8 mouse cellular contexts compared by ENCODE assay signal in genomic region chr4:150008853-150009586, GRCm38 (mm10). TPM values are rescaled to one million over a fixed set of nuclear protein-coding genes. Genes with fewer than 3 reads are reported as not detected.
DNase-seq lines count a peak whose midpoint lies in the region; ATAC-seq and TF ChIP-seq lines count a peak whose summit lies in the region.

TSS of gene H6pd (minus strand) at chr4:150009023.

- TF ChIP-seq CTCF in G1E (IDR thresholded peaks at IDR 0.05; ENCODE audit: low read depth, low read length): no peak
- peak; percentile 22; the same call in 1 of the 2 replicates for TF ChIP-seq CTCF in layer of hippocampus, adult 2 months (conservative IDR thresholded peaks at IDR 0.05)
- no peak for TF ChIP-seq CTCF in lung, adult 2 months (IDR thresholded peaks at IDR 0.05; ENCODE audit: insufficient read depth, low read length)

- H3K4me1 ChIP-seq in G1E (ENCODE audit: insufficient read depth, low read depth, low read length): peaks cover 42% of the 10 kb centered on the region
- H3K4me1 ChIP-seq in lung, adult 2 months (ENCODE audit: control insufficient read depth, insufficient read depth, low read length): peaks cover 3% of the 10 kb centered on the region; the same call in 1 of the 2 replicates
- H3K4me1 ChIP-seq in neural tube, embryonic 15.5 days: peaks cover 19% of the 10 kb centered on the region

- H3K27ac ChIP-seq in layer of hippocampus, adult 2 months: peak within 1 kb of the TSS; percentile 94
- peak within 1 kb of the TSS; percentile 91 for H3K27ac ChIP-seq in neural tube, embryonic 15.5 days (replicated peaks)

- peak; percentile 58 for ATAC-seq in G1E (ENCODE audit: extremely low read depth, insufficient number of reproducible peaks, low FRiP score, poor library complexity, severe bottlenecking)
- ATAC-seq in neural tube, embryonic 15.5 days (ENCODE audit: low FRiP score): peak; percentile 90

- no peaks in the 10 kb centered on the region for H3K27me3 ChIP-seq in G1E (ENCODE audit: insufficient read depth, low read length)
- H3K27me3 ChIP-seq in neural tube, embryonic 15.5 days (replicated peaks): no peaks in the 10 kb centered on the region

- H3K9me3 ChIP-seq in G1E (replicated peaks): no peaks in the 10 kb centered on the region
- no peaks in the 10 kb centered on the region for H3K9me3 ChIP-seq in neural tube, embryonic 15.5 days (replicated peaks)

- H3K4me2 ChIP-seq in neural tube, embryonic 15.5 days: peak within 1 kb of the TSS; percentile 63

- DNase-seq in G1E (ENCODE audit: low spot score): peak; percentile 61
- peak; percentile 85 for DNase-seq in cerebellum, adult 8-10 months
- peak; percentile 91 for DNase-seq in forelimb bud, embryonic 11.5 days (ENCODE audit: low read depth, low spot score)
- peak; percentile 95 for DNase-seq in heart, postnatal 4 days
- peak; percentile 81 for DNase-seq in layer of hippocampus, adult 2 months (ENCODE audit: low spot score in 2 of 2)
- DNase-seq in lung, adult 2 months: peak; percentile 92
- peak; percentile 95 for DNase-seq in testis, postnatal 10 days (ENCODE audit: low spot score)

- H3K4me3 ChIP-seq in G1E (ENCODE audit: low read depth, low read length): peak within 1 kb of the TSS; percentile 75
- H3K4me3 ChIP-seq in layer of hippocampus, adult 2 months: peak within 1 kb of the TSS; percentile 85
- H3K4me3 ChIP-seq in lung, adult 2 months (replicated peaks; ENCODE audit: extremely low read depth, low read depth, low read length): peak within 1 kb of the TSS; percentile 67
- peak within 1 kb of the TSS; percentile 71 for H3K4me3 ChIP-seq in neural tube, embryonic 15.5 days (replicated peaks)

- peak; percentile 82; the same call in 1 of the 2 replicates for TF ChIP-seq POLR2A in lung, adult 2 months (IDR thresholded peaks at IDR 0.05; ENCODE audit: borderline replicate concordance, extremely low read depth, low read depth, low read length)

- H3K9ac ChIP-seq in neural tube, embryonic 15.5 days (replicated peaks): peak within 1 kb of the TSS; percentile 71

- 4% methylated on average over 52 of the region's 52 CpGs for WGBS in lung, adult 2 months
- WGBS in neural tube, embryonic 15.5 days: 4% methylated on average over 49 of the region's 52 CpGs

- peaks cover 17% of the 10 kb centered on the region for H3K36me3 ChIP-seq in G1E (replicated peaks)
- no peaks in the 10 kb centered on the region for H3K36me3 ChIP-seq in neural tube, embryonic 15.5 days

RNA-seq across cellular contexts. Expression of gene H6pd, which starts in this region (rescaled TPM):
- total RNA-seq in G1E (2014; fragmentation: Nextera tagmentation): 5.3 and 7.1 TPM in 2 replicates
- total RNA-seq in G1E (2017): 6.4 and 7.0 TPM in 2 replicates
- polyA plus RNA-seq in G1E (2012): 6.4 and 8.3 TPM in 2 replicates
- total RNA-seq in heart, postnatal 4 days (2021): 10 to 100 TPM; 34.1 to 35.2 TPM
- total RNA-seq in layer of hippocampus, adult 2 months (2021): 10 to 100 TPM in 1 of 2 experiments, 1 to 10 TPM in 1; 9.5 to 11.1 TPM
- polyA plus RNA-seq in lung, adult 2 months (2012; rRNA removed): 148 and 171 TPM in 2 replicates
- 3.3 and 6.4 TPM in 2 replicates for polyA plus RNA-seq in neural tube, embryonic 15.5 days (2015; fragmentation: Nextera tagmentation; extraction: Ambion mirVana)

Comparison
In these comparisons a context has a peak if more than half of its experiments do, and no peak if none do; other contexts are left out.
1. Peak in every context shown above with its lines: DNase-seq, ATAC-seq, H3K4me3 ChIP-seq and H3K27ac ChIP-seq.
2. RNA of gene H6pd (polyA plus RNA-seq): 148 to 171 TPM in lung, adult 2 months; 6.4 to 8.3 TPM in G1E and 3.3 to 6.4 TPM in neural tube, embryonic 15.5 days; every median in the first group is over 10 times any median in the second.